Mouse (Mus musculus) liver, embryonic 14.5 days (tissue): ENCODE results near the gene Kcnmb2. TPM values are rescaled to one million over a fixed set of nuclear protein-coding genes. Genes with fewer than 3 reads are reported as not detected.

Experiments
- ATAC-seq: fragments of 200-750 bp; cut with Nextera tagmentation; 2 replicates; pipeline ENCODE4 v1.8.0; 2017; ENCODE audit warnings: moderate number of reproducible peaks, mild to moderate bottlenecking, moderate library complexity; ENCODE audit not compliant: insufficient read depth
- DNase-seq, 3 experiments: peaks; one replicate each; pipeline ENCODE4 v3.0.0-alpha.2; 2012 to 2013; ENCODE audit warnings: low read depth in 3 of 3, low spot score in 3 of 3
- H3K27ac ChIP-seq: fragments of 300-500 bp; sonication (generic); 2 replicates; pipeline ENCODE4 v1.5.1; 2014; ENCODE audit warnings: moderate library complexity, mild to moderate bottlenecking, control low read depth, inconsistent platforms
- H3K27me3 ChIP-seq: fragments of 300-500 bp; sonication (generic); 2 replicates; pipeline ENCODE4 v1.6.1; 2014; ENCODE audit warnings: mild to moderate bottlenecking, low read length, moderate library complexity; ENCODE audit not compliant: control insufficient read depth, insufficient read depth
- H3K36me3 ChIP-seq: fragments of 300-500 bp; sonication (generic); replicated peaks from 2 replicates; pipeline ENCODE4 v1.6.1; 2014; ENCODE audit warnings: low read depth; ENCODE audit not compliant: control insufficient read depth, insufficient read depth
- H3K4me1 ChIP-seq, 2 experiments: fragments of 200-500 bp in 1 of 2; fragments of 300-500 bp in 1 of 2; sonication (generic) in 1 of 2; replicated peaks; 2 replicates each; pipeline ENCODE4 v1.6.1; 2012 to 2014; ENCODE audit warnings: antibody characterized with exemption in 1 of 2, inconsistent platforms in 1 of 2, low read length in 1 of 2; ENCODE audit not compliant: control insufficient read depth in 2 of 2, insufficient read depth in 2 of 2
- H3K4me2 ChIP-seq: fragments of 300-500 bp; sonication (generic); 2 replicates; pipeline ENCODE4 v1.6.1; 2014; ENCODE audit warnings: low read depth, mild to moderate bottlenecking, control low read depth, moderate library complexity
- H3K4me3 ChIP-seq, 2 experiments: fragments of 200-500 bp in 1 of 2; fragments of 300-500 bp in 1 of 2; sonication (generic) in 1 of 2; 2 replicates each; pipeline ENCODE4 v1.5.1; 2012 to 2014; ENCODE audit warnings: low read depth in 2 of 2, low read length in 2 of 2, mild to moderate bottlenecking in 2 of 2, control low read depth in 1 of 2, inconsistent platforms in 1 of 2, moderate library complexity in 1 of 2; ENCODE audit not compliant: insufficient read depth in 1 of 2
- H3K9ac ChIP-seq: fragments of 300-500 bp; sonication (generic); replicated peaks from 2 replicates; pipeline ENCODE4 v1.6.1; 2014; ENCODE audit warnings: mild to moderate bottlenecking, control low read depth, moderate library complexity
- H3K9me3 ChIP-seq: fragments of 300-500 bp; sonication (generic); 2 replicates; pipeline ENCODE4 v1.6.1; 2016; ENCODE audit warnings: low read length, mixed read lengths; ENCODE audit not compliant: control insufficient read depth
- CTCF ChIP-seq: IDR thresholded peaks from 2 replicates; pipeline ENCODE4 v1.5.1; 2016; ENCODE audit warnings: antibody characterized with exemption, low read depth, control low read depth
- EP300 ChIP-seq: IDR thresholded peaks from 2 replicates; pipeline ENCODE4 v1.6.1; 2016; ENCODE audit warnings: antibody characterized with exemption, low read depth
- WGBS: fragments of 180-500 bp; shearing (Covaris S2); extraction: QIAGEN DNeasy Blood & Tissue Kit; methylation state at CpG from one replicate; pipeline ENCODE4 v1.1.7; 2014; ENCODE audit not compliant: insufficient replicate concordance; 5-methylcytosine and 5-hydroxymethylcytosine counted together
- polyA plus RNA-seq, 2 experiments: library from polyadenylated mRNA; depleted of rRNA in 1 of 2; stranded (reverse) in 1 of 2; unstranded in 1 of 2; fragments of >200 nt; fragmentation: Nextera tagmentation in 1 of 2; extraction: Ambion mirVana in 1 of 2; gene quantifications; 2 replicates each; pipeline versions ENCODE4 v1.2.1 to v1.2.3; 2012 to 2014

Gene Kcnmb2
- polyA plus RNA-seq, 2 experiments: 0.07 to 0.32 TPM

GRCm38 (mm10) chr3:32101391-32101790, 199.1 kb downstream of the Kcnmb2 start:
- 73% methylated on average over 10 of the region's 10 CpGs for WGBS
- DNase-seq: no peak
- H3K27me3 ChIP-seq: no peaks in the 10 kb centered on the region

GRCm38 (mm10) chr3:32119851-32120250, 217.5 kb downstream of the Kcnmb2 start:
- TF ChIP-seq EP300 (no peak), CTCF (no peak)
- DNase-seq (no peak), ATAC-seq (no peak)
- no peaks in the 10 kb centered on the region for H3K27me3 ChIP-seq
- no peaks in the 10 kb centered on the region for H3K4me1 ChIP-seq
- no peak overlapping the region for H3K4me2 ChIP-seq
- H3K36me3 ChIP-seq: no peaks in the 10 kb centered on the region
- H3K9ac ChIP-seq: no peak overlapping the region
- 62% methylated on average over 5 of the region's 5 CpGs for WGBS
- H3K27ac ChIP-seq: no peak overlapping the region
- no peak overlapping the region for H3K4me3 ChIP-seq
- no peaks in the 10 kb centered on the region for H3K9me3 ChIP-seq

More at GRCm38 (mm10) chr3:32101391-32101790, 199.1 kb downstream of the Kcnmb2 start:
- ATAC-seq: no peak
- no peak overlapping the region for H3K4me2 ChIP-seq
- no peak overlapping the region for H3K9ac ChIP-seq
- TF ChIP-seq EP300 (no peak), CTCF (no peak)
- H3K9me3 ChIP-seq: no peaks in the 10 kb centered on the region
- no peaks in the 10 kb centered on the region for H3K4me1 ChIP-seq
- H3K27ac ChIP-seq: no peak overlapping the region
- no peaks in the 10 kb centered on the region for H3K36me3 ChIP-seq
- no peak overlapping the region for H3K4me3 ChIP-seq

DNA sequence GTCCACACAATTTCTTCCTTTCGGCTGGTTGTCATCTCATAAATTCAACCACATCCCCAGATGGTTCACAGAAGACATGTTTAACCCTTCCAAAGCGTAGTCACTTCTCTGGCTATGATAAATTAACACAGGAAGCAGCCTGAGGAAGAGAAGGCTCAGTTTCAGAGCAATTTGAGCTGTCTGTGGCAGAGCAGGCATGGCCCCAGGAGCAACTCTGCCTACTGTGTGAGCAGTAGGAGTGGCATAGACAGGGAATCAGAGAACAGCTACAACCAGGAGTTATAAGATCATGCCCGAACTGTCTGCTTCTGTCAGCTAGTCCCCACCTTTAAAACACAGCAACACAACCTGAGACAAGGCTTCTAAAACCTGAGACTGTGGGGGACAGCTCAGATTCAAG, 219.4 kb downstream of the Kcnmb2 start:
- Histone ChIP-seq H3K27me3 (no peaks in the 10 kb centered on the region), H3K27ac (no peak overlapping the region), H3K9ac (no peak overlapping the region), H3K4me1 (no peaks in the 10 kb centered on the region), H3K4me3 (no peak overlapping the region), H3K36me3 (no peaks in the 10 kb centered on the region), H3K4me2 (no peak overlapping the region), H3K9me3 (no peaks in the 10 kb centered on the region)
- ATAC-seq: no peak
- DNase-seq: no peak
- TF ChIP-seq CTCF (no peak), EP300 (no peak)
- WGBS: 22% methylated on average over 3 of the region's 3 CpGs

GRCm38 (mm10) chr3:32125431-32125830, 223.1 kb downstream of the Kcnmb2 start:
- ATAC-seq (no peak), DNase-seq (no peak)
- Histone ChIP-seq H3K27ac (no peak overlapping the region), H3K9ac (no peak overlapping the region), H3K27me3 (no peaks in the 10 kb centered on the region), H3K9me3 (no peaks in the 10 kb centered on the region), H3K4me1 (no peaks in the 10 kb centered on the region), H3K4me3 (no peak overlapping the region), H3K4me2 (no peak overlapping the region), H3K36me3 (no peaks in the 10 kb centered on the region)
- WGBS: 56% methylated on average over 4 of the region's 4 CpGs
- TF ChIP-seq EP300 (no peak), CTCF (no peak)

- no peak overlapping the region for H3K4me3 ChIP-seq
- TF ChIP-seq EP300 (no peak), CTCF (no peak)
- H3K36me3 ChIP-seq: no peaks in the 10 kb centered on the region
- H3K27ac ChIP-seq: no peak overlapping the region
- no peaks in the 10 kb centered on the region for H3K9me3 ChIP-seq
- WGBS: 3% methylated on average over 5 of the region's 5 CpGs
- ATAC-seq: no peak
- H3K27me3 ChIP-seq: no peaks in the 10 kb centered on the region
- DNase-seq: no peak
- no peak overlapping the region for H3K4me2 ChIP-seq
- no peak overlapping the region for H3K9ac ChIP-seq
- H3K4me1 ChIP-seq: no peaks in the 10 kb centered on the region
Measured at GRCm38 (mm10) chr3:32128391-32128790, 226.1 kb downstream of the Kcnmb2 start.
